Mouse (Mus musculus): ENCODE data around the gene Ddx56. TPM values are rescaled to one million over a fixed set of nuclear protein-coding genes. Genes with fewer than 3 reads are reported as not detected.
A peak's percentile ranks its signal among the peaks of the same experiment; 100 is the strongest.

Gene Ddx56
- polyA plus RNA-seq, 1 experiment from 2014 or later: 79.6 TPM

DNA sequence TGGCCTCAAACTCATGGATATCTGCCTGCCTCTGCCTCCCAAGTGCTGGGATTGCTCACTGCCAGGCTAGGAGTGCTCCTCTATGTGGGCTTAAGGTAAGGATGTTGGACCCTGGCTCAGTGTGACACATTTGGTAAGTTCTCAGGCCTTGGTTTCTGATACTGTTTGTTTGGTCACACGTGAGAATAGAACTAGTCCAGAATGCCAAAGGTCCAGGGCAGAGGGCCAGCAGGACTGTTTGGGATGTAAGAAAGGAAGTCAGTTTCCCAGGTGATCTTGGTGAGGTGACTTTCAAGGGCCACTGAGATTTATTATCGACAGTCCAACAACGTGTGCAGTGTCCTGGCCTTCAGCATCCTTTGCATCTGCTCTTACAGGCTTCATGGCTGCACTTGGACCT is 8.9 kb upstream of the Ddx56 start:
- H3K4me1 ChIP-seq (ENCODE audit: control insufficient read depth, insufficient read depth, low read length): peaks cover 7% of the 10 kb centered on the region
- ATAC-seq (ENCODE audit: low read depth) (no peak), DNase-seq (ENCODE audit: low spot score) (no peak)
- peaks cover 7% of the 10 kb centered on the region for H3K36me3 ChIP-seq (ENCODE audit: control insufficient read depth, insufficient read depth, low read length)
- no peak overlapping the region for H3K4me2 ChIP-seq (ENCODE audit: low read depth, low read length)
- no peak overlapping the region for H3K4me3 ChIP-seq (ENCODE audit: low read depth, low read length)
- H3K27me3 ChIP-seq (replicated peaks; ENCODE audit: control insufficient read depth, insufficient read depth, low read length): no peaks in the 10 kb centered on the region
- H3K9me3 ChIP-seq (ENCODE audit: control insufficient read depth, low read length): peaks cover 3% of the 10 kb centered on the region; the same call in 1 of the 2 replicates
- H3K27ac ChIP-seq (replicated peaks; ENCODE audit: low read depth, low read length): no peak overlapping the region
- 81% methylated on average over 3 of the region's 3 CpGs for WGBS
- no peak overlapping the region for H3K9ac ChIP-seq (ENCODE audit: low read depth, low read length)

DNA sequence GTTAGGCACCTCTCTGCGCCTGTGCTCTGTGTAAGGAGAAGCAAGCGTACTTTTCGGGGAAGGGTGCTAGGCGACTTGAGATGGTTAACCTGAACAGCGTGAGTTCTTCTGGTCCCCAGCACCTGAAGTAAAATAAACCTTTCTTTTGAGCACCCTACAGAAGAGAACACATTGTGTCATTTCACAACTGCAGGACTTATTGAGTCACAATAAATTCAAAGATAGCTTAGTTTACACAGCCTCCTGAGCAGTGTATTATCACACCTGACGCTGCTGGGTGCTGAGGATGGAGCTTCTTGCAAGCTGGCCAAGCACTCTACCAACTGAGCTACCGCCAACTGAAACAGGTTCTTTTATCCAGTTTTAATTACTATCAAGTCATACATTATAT is 7.5 kb upstream of the Ddx56 start:
- H3K9ac ChIP-seq (ENCODE audit: low read depth, low read length): peak overlapping the region; percentile 83
- H3K4me3 ChIP-seq (ENCODE audit: low read depth, low read length): peak overlapping the region; percentile 78
- ATAC-seq (ENCODE audit: low read depth): peak; percentile 16
- WGBS: 25% methylated on average over 7 of the region's 7 CpGs
- peaks cover 19% of the 10 kb centered on the region for H3K36me3 ChIP-seq (ENCODE audit: control insufficient read depth, insufficient read depth, low read length)
- H3K4me1 ChIP-seq (ENCODE audit: control insufficient read depth, insufficient read depth, low read length): peaks cover 7% of the 10 kb centered on the region
- H3K9me3 ChIP-seq (ENCODE audit: control insufficient read depth, low read length): no peaks in the 10 kb centered on the region
- no peak for DNase-seq (ENCODE audit: low spot score)
- H3K4me2 ChIP-seq (ENCODE audit: low read depth, low read length): peak overlapping the region; percentile 91
- H3K27me3 ChIP-seq (replicated peaks; ENCODE audit: control insufficient read depth, insufficient read depth, low read length): no peaks in the 10 kb centered on the region
- peak overlapping the region; percentile 64 for H3K27ac ChIP-seq (replicated peaks; ENCODE audit: low read depth, low read length)

GRCm38 (mm10) chr11:6274387-6275093 is 7.0 kb upstream of the Ddx56 start, which contains the start of gene Tmed4:
TSS of gene Tmed4 (minus strand) at chr11:6274870.
- H3K9ac ChIP-seq (ENCODE audit: low read depth, low read length): peak within 1 kb of the TSS; percentile 83
- 1% methylated on average over 36 of the region's 39 CpGs for WGBS
- H3K36me3 ChIP-seq (ENCODE audit: control insufficient read depth, insufficient read depth, low read length): peaks cover 23% of the 10 kb centered on the region
- H3K4me1 ChIP-seq (ENCODE audit: control insufficient read depth, insufficient read depth, low read length): peaks cover 7% of the 10 kb centered on the region
- peak within 1 kb of the TSS; percentile 78 for H3K4me3 ChIP-seq (ENCODE audit: low read depth, low read length)
- H3K4me2 ChIP-seq (ENCODE audit: low read depth, low read length): peak within 1 kb of the TSS; percentile 91
- ATAC-seq (ENCODE audit: low read depth) (peak; percentile 98), DNase-seq (ENCODE audit: low spot score) (peak; percentile 98)
- H3K27me3 ChIP-seq (replicated peaks; ENCODE audit: control insufficient read depth, insufficient read depth, low read length): no peaks in the 10 kb centered on the region
- H3K9me3 ChIP-seq (ENCODE audit: control insufficient read depth, low read length): no peaks in the 10 kb centered on the region
- H3K27ac ChIP-seq (replicated peaks; ENCODE audit: low read depth, low read length): peak within 1 kb of the TSS; percentile 64

- Histone ChIP-seq H3K27ac (replicated peaks; ENCODE audit: low read depth, low read length) (no peak overlapping the region), H3K36me3 (ENCODE audit: control insufficient read depth, insufficient read depth, low read length) (peaks cover 26% of the 10 kb centered on the region), H3K27me3 (replicated peaks; ENCODE audit: control insufficient read depth, insufficient read depth, low read length) (no peaks in the 10 kb centered on the region), H3K4me3 (ENCODE audit: low read depth, low read length) (peak overlapping the region; percentile 78), H3K9me3 (ENCODE audit: control insufficient read depth, low read length) (no peaks in the 10 kb centered on the region), H3K4me2 (ENCODE audit: low read depth, low read length) (peak overlapping the region; percentile 91), H3K4me1 (ENCODE audit: control insufficient read depth, insufficient read depth, low read length) (peaks cover 7% of the 10 kb centered on the region), H3K9ac (ENCODE audit: low read depth, low read length) (peak overlapping the region; percentile 83)
- 56% methylated on average over 11 of the region's 11 CpGs for whole genome bisulfite sequencing
- ATAC-seq (ENCODE audit: low read depth) (no peak), DNase-seq (ENCODE audit: low spot score) (no peak)
Observed at GRCm38 (mm10) chr11:6273607-6274006, 6.0 kb upstream of the Ddx56 start.

DNA sequence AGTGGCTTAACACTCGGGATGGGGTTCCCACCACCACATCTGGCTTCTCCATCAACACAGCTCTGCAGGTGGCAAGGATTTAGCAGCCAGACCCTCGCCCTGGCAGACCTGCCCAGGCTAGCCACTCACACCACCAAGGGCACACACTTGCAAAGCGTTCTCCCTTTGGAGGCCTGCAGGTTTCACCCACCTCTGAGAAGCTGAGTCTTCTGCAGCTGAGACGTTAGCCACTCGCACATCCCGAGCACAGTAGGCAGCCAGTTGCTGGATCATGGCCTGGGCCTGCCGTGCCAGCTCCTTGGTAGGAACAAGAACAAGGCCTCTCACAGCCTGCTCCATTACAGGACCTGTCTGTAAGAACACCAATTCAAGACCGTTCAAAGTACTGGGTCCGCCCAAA is 951 bp downstream of the Ddx56 start:
- Histone ChIP-seq H3K36me3 (ENCODE audit: control insufficient read depth, insufficient read depth, low read length) (peaks cover 70% of the 10 kb centered on the region), H3K9ac (ENCODE audit: low read depth, low read length) (peak overlapping the region; percentile 77), H3K27ac (replicated peaks; ENCODE audit: low read depth, low read length) (no peak overlapping the region), H3K4me3 (ENCODE audit: low read depth, low read length) (peak overlapping the region; percentile 68), H3K4me2 (ENCODE audit: low read depth, low read length) (peak overlapping the region; percentile 90), H3K4me1 (ENCODE audit: control insufficient read depth, insufficient read depth, low read length) (peaks cover 5% of the 10 kb centered on the region), H3K27me3 (replicated peaks; ENCODE audit: control insufficient read depth, insufficient read depth, low read length) (no peaks in the 10 kb centered on the region), H3K9me3 (ENCODE audit: control insufficient read depth, low read length) (no peaks in the 10 kb centered on the region)
- DNase-seq (ENCODE audit: low spot score) (no peak), ATAC-seq (ENCODE audit: low read depth) (no peak)
- 63% methylated on average over 9 of the region's 9 CpGs for WGBS

GRCm38 (mm10) chr11:6261434-6262082 is 6.0 kb downstream of the Ddx56 start:
- H3K9me3 ChIP-seq (ENCODE audit: control insufficient read depth, low read length): no peaks in the 10 kb centered on the region
- H3K27ac ChIP-seq (replicated peaks; ENCODE audit: low read depth, low read length): no peak overlapping the region
- H3K27me3 ChIP-seq (replicated peaks; ENCODE audit: control insufficient read depth, insufficient read depth, low read length): no peaks in the 10 kb centered on the region
- WGBS: 80% methylated on average over 10 of the region's 10 CpGs
- H3K9ac ChIP-seq (ENCODE audit: low read depth, low read length): no peak overlapping the region
- peak; percentile 81 for DNase-seq (ENCODE audit: low spot score)
- peaks cover 2% of the 10 kb centered on the region for H3K4me1 ChIP-seq (ENCODE audit: control insufficient read depth, insufficient read depth, low read length)
- ATAC-seq (ENCODE audit: low read depth): no peak; the same call in 1 of the 2 replicates
- H3K4me2 ChIP-seq (ENCODE audit: low read depth, low read length): no peak overlapping the region
- H3K36me3 ChIP-seq (ENCODE audit: control insufficient read depth, insufficient read depth, low read length): peaks cover 94% of the 10 kb centered on the region
- no peak overlapping the region for H3K4me3 ChIP-seq (ENCODE audit: low read depth, low read length)

GRCm38 (mm10) chr11:6259413-6259812 is 8.2 kb downstream of the Ddx56 start:
- Histone ChIP-seq H3K9ac (ENCODE audit: low read depth, low read length) (no peak overlapping the region), H3K9me3 (ENCODE audit: control insufficient read depth, low read length) (no peaks in the 10 kb centered on the region), H3K27me3 (replicated peaks; ENCODE audit: control insufficient read depth, insufficient read depth, low read length) (no peaks in the 10 kb centered on the region), H3K27ac (replicated peaks; ENCODE audit: low read depth, low read length) (no peak overlapping the region), H3K36me3 (ENCODE audit: control insufficient read depth, insufficient read depth, low read length) (peaks cover 73% of the 10 kb centered on the region), H3K4me1 (ENCODE audit: control insufficient read depth, insufficient read depth, low read length) (no peaks in the 10 kb centered on the region), H3K4me2 (ENCODE audit: low read depth, low read length) (no peak overlapping the region), H3K4me3 (ENCODE audit: low read depth, low read length) (no peak overlapping the region)
- 98% methylated on average over 7 of the region's 7 CpGs for WGBS
- ATAC-seq (ENCODE audit: low read depth) (no peak), DNase-seq (ENCODE audit: low spot score) (no peak)

DNA sequence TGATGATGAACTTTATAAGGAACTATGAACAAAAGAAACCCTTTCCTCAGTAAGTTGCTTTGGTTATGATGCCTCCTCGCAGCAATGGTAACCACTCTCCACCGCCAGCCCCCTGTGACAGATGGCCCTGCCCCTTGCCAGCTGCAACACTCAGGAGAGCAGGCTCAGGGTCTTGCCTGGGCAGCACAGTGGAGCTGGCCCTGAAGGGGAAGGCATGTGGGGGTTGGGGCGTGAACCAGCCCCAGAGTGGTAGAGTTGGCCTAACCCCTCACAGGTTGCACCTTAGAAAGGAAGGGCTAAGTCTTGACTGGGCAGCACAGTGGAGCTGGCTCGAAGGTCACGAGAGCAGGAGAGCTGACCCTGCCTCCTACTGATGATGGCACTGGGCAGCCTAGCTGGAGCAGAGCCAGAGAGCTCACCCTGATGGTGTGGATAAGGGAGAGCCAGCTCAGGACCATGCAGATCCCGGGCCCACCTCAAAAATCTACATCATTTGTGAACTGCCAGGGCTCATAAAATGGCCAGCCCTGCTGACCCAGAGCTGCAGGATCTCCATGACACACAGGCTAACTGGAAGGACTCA is 11.0 kb downstream of the Ddx56 start:
- Histone ChIP-seq H3K36me3 (ENCODE audit: control insufficient read depth, insufficient read depth, low read length) (peaks cover 45% of the 10 kb centered on the region), H3K4me3 (ENCODE audit: low read depth, low read length) (no peak overlapping the region), H3K27ac (replicated peaks; ENCODE audit: low read depth, low read length) (no peak overlapping the region), H3K9ac (ENCODE audit: low read depth, low read length) (no peak overlapping the region), H3K27me3 (replicated peaks; ENCODE audit: control insufficient read depth, insufficient read depth, low read length) (no peaks in the 10 kb centered on the region), H3K4me1 (ENCODE audit: control insufficient read depth, insufficient read depth, low read length) (no peaks in the 10 kb centered on the region), H3K4me2 (ENCODE audit: low read depth, low read length) (no peak overlapping the region), H3K9me3 (ENCODE audit: control insufficient read depth, low read length) (no peaks in the 10 kb centered on the region)
- 77% methylated on average over 5 of the region's 6 CpGs for WGBS
- ATAC-seq (ENCODE audit: low read depth) (peak; percentile 64; the same call in 1 of the 2 replicates), DNase-seq (ENCODE audit: low spot score) (no peak)

All from embryonic facial prominence, embryonic 14.5 days (tissue).